Mouse (Mus musculus): Measurements from ENCODE around the gene Gm10306. TPM values are rescaled to one million over a fixed set of nuclear protein-coding genes. Genes with fewer than 3 reads are reported as not detected.

Gm10306 gene
- polyA plus RNA-seq, 1 experiment from 2014 or later, result 0.74 TPM

GRCm38 (mm10) chr4:94543041-94543440, 13.3 kb upstream of the Gm10306 start:
- DNase-seq (ENCODE audit: low spot score), result no peak
- WGBS, result 92% methylated on average over 4 of the region's 4 CpGs
- H3K27me3 ChIP-seq (ENCODE audit: insufficient read depth, low read length), result no peaks in the 10 kb centered on the region
- no peak overlapping the region for H3K9ac ChIP-seq (ENCODE audit: low read depth, low read length)
- no peak for ATAC-seq (replicated peaks; ENCODE audit: low FRiP score, low read depth)
- H3K36me3 ChIP-seq (ENCODE audit: insufficient read depth, low read length), result 0 out of 2 replicates have a peak, but pooled peaks cover 4% of the 10 kb centered on the region
- H3K4me1 ChIP-seq (replicated peaks; ENCODE audit: insufficient read depth, low read length), result no peaks in the 10 kb centered on the region
- no peak overlapping the region for H3K4me2 ChIP-seq (ENCODE audit: low read length)
- H3K27ac ChIP-seq, result no peak overlapping the region
- no peaks in the 10 kb centered on the region for H3K9me3 ChIP-seq (replicated peaks; ENCODE audit: low read length)
- no peak for TF ChIP-seq CTCF (IDR thresholded peaks at IDR 0.05; ENCODE audit: low read depth)
- H3K4me3 ChIP-seq (replicated peaks; ENCODE audit: low read depth, low read length), result no peak overlapping the region

GRCm38 (mm10) chr4:94544321-94544720, 12.0 kb upstream of the Gm10306 start:
- no peaks in the 10 kb centered on the region for H3K9me3 ChIP-seq (replicated peaks; ENCODE audit: low read length)
- 86% methylated on average over 7 of the region's 7 CpGs for WGBS
- no peak for DNase-seq (ENCODE audit: low spot score)

GRCm38 (mm10) chr4:94554955-94555494, 1.3 kb upstream of the Gm10306 start:
- peak overlapping the region; percentile 64 for H3K4me2 ChIP-seq (ENCODE audit: low read length)
- no peak for ATAC-seq (replicated peaks; ENCODE audit: low FRiP score, low read depth)

More at GRCm38 (mm10) chr4:94544321-94544720, 12.0 kb upstream of the Gm10306 start:
- H3K9ac ChIP-seq (ENCODE audit: low read depth, low read length), result no peak overlapping the region
- H3K4me3 ChIP-seq (replicated peaks; ENCODE audit: low read depth, low read length), result no peak overlapping the region
- no peak overlapping the region for H3K4me2 ChIP-seq (ENCODE audit: low read length)
- no peaks in the 10 kb centered on the region for H3K4me1 ChIP-seq (replicated peaks; ENCODE audit: insufficient read depth, low read length)
- ATAC-seq (replicated peaks; ENCODE audit: low FRiP score, low read depth), result no peak
- TF ChIP-seq CTCF (IDR thresholded peaks at IDR 0.05; ENCODE audit: low read depth), result no peak
- H3K27me3 ChIP-seq (ENCODE audit: insufficient read depth, low read length), result no peaks in the 10 kb centered on the region
- no peak overlapping the region for H3K27ac ChIP-seq
- 0 out of 2 replicates have a peak, but pooled peaks cover 4% of the 10 kb centered on the region for H3K36me3 ChIP-seq (ENCODE audit: insufficient read depth, low read length)

DNA sequence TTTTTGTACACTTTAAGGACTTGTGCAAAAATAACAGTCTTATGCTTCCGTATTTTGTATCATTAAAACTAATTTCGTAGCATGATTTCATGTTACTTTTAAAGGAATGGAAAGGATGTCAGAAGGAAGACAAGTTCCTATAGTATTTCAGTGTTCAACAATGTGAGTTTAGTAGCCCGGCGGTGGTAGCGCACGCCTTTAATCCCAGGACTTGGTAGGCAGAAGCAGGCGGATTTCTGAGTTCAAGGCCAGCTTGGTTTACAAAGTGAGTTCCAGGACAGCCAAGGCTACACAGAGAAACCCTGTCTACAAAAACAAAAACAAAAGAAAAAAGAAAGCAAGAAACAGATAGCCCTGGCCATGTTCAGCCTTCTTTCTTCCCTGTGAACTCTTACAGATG, 799 bp downstream of the Gm10306 start:
- no peaks in the 10 kb centered on the region for H3K9me3 ChIP-seq (replicated peaks; ENCODE audit: low read length)
- DNase-seq (ENCODE audit: low spot score) (no peak), ATAC-seq (replicated peaks; ENCODE audit: low FRiP score, low read depth) (no peak)
- H3K4me2 ChIP-seq (ENCODE audit: low read length), result peak overlapping the region; percentile 64
- H3K4me1 ChIP-seq (replicated peaks; ENCODE audit: insufficient read depth, low read length), result peaks cover 6% of the 10 kb centered on the region; the same call in 1 of the 2 replicates
- WGBS, result 75% methylated on average over 7 of the region's 7 CpGs
- no peaks in the 10 kb centered on the region for H3K27me3 ChIP-seq (ENCODE audit: insufficient read depth, low read length)
- TF ChIP-seq CTCF (IDR thresholded peaks at IDR 0.05; ENCODE audit: low read depth), result no peak
- peak overlapping the region; percentile 96 for H3K4me3 ChIP-seq (replicated peaks; ENCODE audit: low read depth, low read length)
- H3K27ac ChIP-seq, result no peak overlapping the region
- H3K9ac ChIP-seq (ENCODE audit: low read depth, low read length), result no peak overlapping the region
- no peaks in the 10 kb centered on the region for H3K36me3 ChIP-seq (ENCODE audit: insufficient read depth, low read length)

More at GRCm38 (mm10) chr4:94554955-94555494, 1.3 kb upstream of the Gm10306 start:
- peaks cover 6% of the 10 kb centered on the region; the same call in 1 of the 2 replicates for H3K4me1 ChIP-seq (replicated peaks; ENCODE audit: insufficient read depth, low read length)
- no peak overlapping the region for H3K9ac ChIP-seq (ENCODE audit: low read depth, low read length)
- H3K36me3 ChIP-seq (ENCODE audit: insufficient read depth, low read length), result no peaks in the 10 kb centered on the region
- no peak overlapping the region for H3K4me3 ChIP-seq (replicated peaks; ENCODE audit: low read depth, low read length)
- no peaks in the 10 kb centered on the region for H3K27me3 ChIP-seq (ENCODE audit: insufficient read depth, low read length)
- no peak for TF ChIP-seq CTCF (IDR thresholded peaks at IDR 0.05; ENCODE audit: low read depth)
- no peaks in the 10 kb centered on the region for H3K9me3 ChIP-seq (replicated peaks; ENCODE audit: low read length)
- DNase-seq (ENCODE audit: low spot score), result no peak
- 89% methylated on average over 5 of the region's 5 CpGs for WGBS
- no peak overlapping the region for H3K27ac ChIP-seq

GRCm38 (mm10) chr4:94559266-94559665, 2.9 kb downstream of the Gm10306 start:
- no peaks in the 10 kb centered on the region for H3K27me3 ChIP-seq (ENCODE audit: insufficient read depth, low read length)
- H3K4me1 ChIP-seq (replicated peaks; ENCODE audit: insufficient read depth, low read length), result peaks cover 6% of the 10 kb centered on the region; the same call in 1 of the 2 replicates
- no peak overlapping the region for H3K9ac ChIP-seq (ENCODE audit: low read depth, low read length)
- ATAC-seq (replicated peaks; ENCODE audit: low FRiP score, low read depth) (no peak; the same call in 1 of the 2 replicates), DNase-seq (ENCODE audit: low spot score) (peak; percentile 4)
- no peak for TF ChIP-seq CTCF (IDR thresholded peaks at IDR 0.05; ENCODE audit: low read depth)
- H3K4me3 ChIP-seq (replicated peaks; ENCODE audit: low read depth, low read length), result no peak overlapping the region
- no peaks in the 10 kb centered on the region for H3K36me3 ChIP-seq (ENCODE audit: insufficient read depth, low read length)
- H3K9me3 ChIP-seq (replicated peaks; ENCODE audit: low read length), result no peaks in the 10 kb centered on the region
- WGBS, result 30% methylated on average over 2 of the region's 2 CpGs
- H3K27ac ChIP-seq, result no peak overlapping the region
- H3K4me2 ChIP-seq (ENCODE audit: low read length), result no peak overlapping the region

DNA sequence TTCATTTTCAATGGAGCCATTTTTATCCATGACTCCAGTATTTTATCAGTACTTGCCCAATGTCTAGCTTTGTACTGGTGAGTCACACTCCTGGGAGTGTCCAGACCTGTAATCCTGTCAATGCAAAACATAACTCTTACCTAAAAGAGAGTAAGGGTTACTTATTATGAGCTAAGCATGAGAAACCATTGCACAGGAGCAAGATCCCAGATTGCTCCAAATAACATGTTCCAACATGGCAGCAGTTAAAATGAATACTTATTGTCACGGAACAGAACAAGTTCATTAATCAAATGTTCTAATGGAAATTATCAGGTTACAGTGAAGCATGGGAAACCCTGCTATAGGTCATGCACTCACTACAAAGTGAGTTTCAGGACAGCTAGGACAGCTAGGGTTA, 4.0 kb downstream of the Gm10306 start:
- no peaks in the 10 kb centered on the region for H3K36me3 ChIP-seq (ENCODE audit: insufficient read depth, low read length)
- no peak overlapping the region for H3K9ac ChIP-seq (ENCODE audit: low read depth, low read length)
- no peak overlapping the region for H3K4me3 ChIP-seq (replicated peaks; ENCODE audit: low read depth, low read length)
- peaks cover 1% of the 10 kb centered on the region; the same call in 1 of the 2 replicates for H3K4me1 ChIP-seq (replicated peaks; ENCODE audit: insufficient read depth, low read length)
- no peak for TF ChIP-seq CTCF (IDR thresholded peaks at IDR 0.05; ENCODE audit: low read depth)
- H3K27ac ChIP-seq, result no peak overlapping the region
- H3K9me3 ChIP-seq (replicated peaks; ENCODE audit: low read length), result no peaks in the 10 kb centered on the region
- ATAC-seq (replicated peaks; ENCODE audit: low FRiP score, low read depth) (no peak), DNase-seq (ENCODE audit: low spot score) (no peak)
- H3K4me2 ChIP-seq (ENCODE audit: low read length), result no peak overlapping the region
- no peaks in the 10 kb centered on the region for H3K27me3 ChIP-seq (ENCODE audit: insufficient read depth, low read length)
- 74% methylated on average over 1 of the region's 1 CpGs for WGBS

Measured in kidney, postnatal 0 days (tissue).